Mouse (Mus musculus): ENCODE data around the gene Dkkl1. TPM values are rescaled to one million over a fixed set of nuclear protein-coding genes. Genes with fewer than 3 reads are reported as not detected.

The Dkkl1 gene
- polyA plus RNA-seq, 1 experiment from 2014 or later = 1.3 TPM

DNA sequence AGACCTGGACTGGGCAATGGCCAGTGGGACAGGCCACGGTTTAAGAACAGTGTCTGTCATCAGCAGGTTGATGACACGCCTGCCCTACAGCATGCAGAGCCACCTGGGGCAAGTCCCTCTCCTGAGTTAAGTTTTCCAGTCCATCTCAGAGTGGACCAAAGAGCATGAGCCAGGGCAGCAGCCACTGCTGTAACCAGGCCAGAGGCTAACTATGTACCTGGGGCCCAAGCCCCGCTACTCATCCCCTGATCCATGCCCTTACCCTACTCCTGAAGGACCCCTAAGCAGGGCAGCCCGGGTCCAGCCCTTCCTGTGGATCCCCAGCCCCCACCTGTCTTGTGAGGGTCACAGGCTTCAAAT is 15.8 kb downstream of the Dkkl1 start:
- Histone ChIP-seq H3K36me3 (ENCODE audit: insufficient read depth, low read length) (no peaks in the 10 kb centered on the region), H3K9me3 (replicated peaks; ENCODE audit: low read length) (no peaks in the 10 kb centered on the region), H3K9ac (ENCODE audit: low read depth, low read length) (no peak overlapping the region), H3K27me3 (ENCODE audit: insufficient read depth, low read length) (no peaks in the 10 kb centered on the region), H3K4me1 (replicated peaks; ENCODE audit: insufficient read depth, low read length) (peaks cover 10% of the 10 kb centered on the region), H3K4me2 (ENCODE audit: low read length) (no peak overlapping the region), H3K4me3 (replicated peaks; ENCODE audit: low read depth, low read length) (no peak overlapping the region), H3K27ac (no peak overlapping the region)
- 78% methylated on average over 4 of the region's 4 CpGs for WGBS
- ATAC-seq (replicated peaks; ENCODE audit: low FRiP score, low read depth) (no peak), DNase-seq (ENCODE audit: low spot score) (no peak)
- no peak for TF ChIP-seq CTCF (IDR thresholded peaks at IDR 0.05; ENCODE audit: low read depth)

DNA sequence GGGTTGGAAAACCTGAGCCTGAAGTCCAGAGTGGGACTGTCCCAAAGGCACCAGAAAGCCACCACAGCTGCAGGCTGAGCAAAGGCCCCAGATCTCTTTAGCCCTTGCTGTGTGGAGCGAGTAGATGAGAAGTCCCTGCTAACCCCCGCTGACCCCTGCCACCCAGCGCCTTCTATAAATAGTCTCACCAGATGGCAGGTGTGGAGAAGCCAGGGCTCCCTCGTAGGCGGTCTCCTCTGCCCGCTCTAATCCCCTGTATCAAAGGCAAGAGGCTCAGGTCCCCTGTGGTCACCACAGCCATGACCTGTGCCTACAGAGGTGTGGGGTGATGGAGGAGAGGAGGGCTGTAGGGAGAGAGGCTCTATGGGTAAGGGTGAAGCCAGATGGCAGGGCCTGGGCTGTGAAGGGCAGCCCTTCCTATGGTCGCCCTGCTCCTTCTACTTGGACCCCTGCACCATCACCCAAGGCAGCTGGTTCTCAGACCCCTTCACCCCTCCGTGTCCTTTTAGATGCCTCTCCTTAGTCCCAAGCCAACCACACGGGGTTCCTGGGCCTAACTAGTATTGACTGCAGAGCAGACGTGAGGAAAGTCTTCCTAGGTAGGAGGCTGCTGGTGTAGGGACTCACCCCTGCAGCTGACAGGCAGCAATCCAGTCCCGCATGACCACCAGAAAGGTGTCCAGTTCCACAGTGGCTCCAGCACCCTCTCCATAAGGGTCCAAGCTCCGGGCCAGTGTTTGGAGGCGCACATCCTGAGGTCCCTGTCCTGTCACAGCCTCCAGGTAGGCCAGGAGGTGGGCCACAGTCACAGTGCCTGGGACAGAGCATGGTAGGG is 16.4 kb downstream of the Dkkl1 start:
- Histone ChIP-seq H3K36me3 (ENCODE audit: insufficient read depth, low read length) (no peaks in the 10 kb centered on the region), H3K27ac (no peak overlapping the region), H3K27me3 (ENCODE audit: insufficient read depth, low read length) (0 out of 2 replicates have a peak, but pooled peaks cover 3% of the 10 kb centered on the region), H3K9ac (ENCODE audit: low read depth, low read length) (no peak overlapping the region), H3K4me1 (replicated peaks; ENCODE audit: insufficient read depth, low read length) (peaks cover 11% of the 10 kb centered on the region), H3K4me3 (replicated peaks; ENCODE audit: low read depth, low read length) (no peak overlapping the region), H3K9me3 (replicated peaks; ENCODE audit: low read length) (no peaks in the 10 kb centered on the region), H3K4me2 (ENCODE audit: low read length) (no peak overlapping the region)
- no peak for ATAC-seq (replicated peaks; ENCODE audit: low FRiP score, low read depth)
- WGBS = 61% methylated on average over 13 of the region's 13 CpGs
- no peak for TF ChIP-seq CTCF (IDR thresholded peaks at IDR 0.05; ENCODE audit: low read depth)
- no peak for DNase-seq (ENCODE audit: low spot score)

- WGBS = 70% methylated on average over 17 of the region's 17 CpGs
- no peak for DNase-seq (ENCODE audit: low spot score)
- ATAC-seq (replicated peaks; ENCODE audit: low FRiP score, low read depth) = no peak
- Histone ChIP-seq H3K4me1 (replicated peaks; ENCODE audit: insufficient read depth, low read length) (peaks cover 11% of the 10 kb centered on the region), H3K27me3 (ENCODE audit: insufficient read depth, low read length) (0 out of 2 replicates have a peak, but pooled peaks cover 3% of the 10 kb centered on the region), H3K9ac (ENCODE audit: low read depth, low read length) (no peak overlapping the region), H3K9me3 (replicated peaks; ENCODE audit: low read length) (no peaks in the 10 kb centered on the region), H3K4me2 (ENCODE audit: low read length) (no peak overlapping the region), H3K27ac (no peak overlapping the region), H3K36me3 (ENCODE audit: insufficient read depth, low read length) (no peaks in the 10 kb centered on the region), H3K4me3 (replicated peaks; ENCODE audit: low read depth, low read length) (no peak overlapping the region)
- no peak for TF ChIP-seq CTCF (IDR thresholded peaks at IDR 0.05; ENCODE audit: low read depth)
Observed at GRCm38 (mm10) chr7:45193871-45194785, 17.8 kb downstream of the Dkkl1 start.

GRCm38 (mm10) chr7:45193406-45193805 is 18.5 kb downstream of the Dkkl1 start:
- no peaks in the 10 kb centered on the region for H3K9me3 ChIP-seq (replicated peaks; ENCODE audit: low read length)
- DNase-seq (ENCODE audit: low spot score) (no peak), ATAC-seq (replicated peaks; ENCODE audit: low FRiP score, low read depth) (no peak)
- no peak overlapping the region for H3K27ac ChIP-seq
- no peak overlapping the region for H3K4me3 ChIP-seq (replicated peaks; ENCODE audit: low read depth, low read length)
- peaks cover 11% of the 10 kb centered on the region for H3K4me1 ChIP-seq (replicated peaks; ENCODE audit: insufficient read depth, low read length)
- H3K36me3 ChIP-seq (ENCODE audit: insufficient read depth, low read length) = no peaks in the 10 kb centered on the region
- H3K27me3 ChIP-seq (ENCODE audit: insufficient read depth, low read length) = 0 out of 2 replicates have a peak, but pooled peaks cover 3% of the 10 kb centered on the region
- no peak overlapping the region for H3K9ac ChIP-seq (ENCODE audit: low read depth, low read length)
- peak; percentile 38; the same call in 1 of the 2 replicates for TF ChIP-seq CTCF (IDR thresholded peaks at IDR 0.05; ENCODE audit: low read depth)
- H3K4me2 ChIP-seq (ENCODE audit: low read length) = no peak overlapping the region
- 53% methylated on average over 5 of the region's 5 CpGs for WGBS

DNA sequence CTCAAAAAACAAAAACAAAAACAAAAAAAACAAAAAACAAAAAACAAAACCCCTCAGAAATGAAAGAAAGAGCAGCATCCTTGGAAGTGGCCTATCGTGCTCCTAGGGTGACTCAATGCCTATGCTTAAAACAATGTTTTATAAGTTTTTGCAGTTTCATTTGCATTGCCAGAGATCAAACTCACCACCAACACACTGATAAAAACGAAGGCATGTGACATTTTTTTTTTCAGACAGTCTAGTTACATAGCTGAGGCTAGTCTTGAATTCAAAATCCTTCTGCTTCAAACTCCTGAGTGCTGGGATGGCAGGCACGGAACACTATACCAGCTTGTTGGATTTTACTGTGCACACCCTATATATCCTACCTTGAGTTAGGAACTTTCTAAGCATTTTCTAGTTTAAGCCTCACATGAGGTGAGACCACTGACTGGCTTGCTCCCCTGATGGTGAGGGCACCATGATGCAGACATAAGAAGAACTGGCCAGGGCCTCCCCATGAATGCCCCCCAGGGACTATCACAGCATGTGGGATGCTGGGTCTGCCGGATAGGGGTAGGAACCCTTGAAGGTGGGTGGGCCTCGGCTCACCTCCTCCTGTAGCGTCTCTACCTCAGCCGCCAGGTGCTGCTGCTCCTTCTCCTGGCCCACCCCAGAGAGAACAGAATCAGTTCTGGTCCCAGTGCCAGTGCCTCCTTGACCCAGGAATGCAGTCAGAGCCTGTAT is 19.2 kb downstream of the Dkkl1 start:
- H3K4me3 ChIP-seq (replicated peaks; ENCODE audit: low read depth, low read length) = no peak overlapping the region
- TF ChIP-seq CTCF (IDR thresholded peaks at IDR 0.05; ENCODE audit: low read depth) = no peak
- no peak overlapping the region for H3K4me2 ChIP-seq (ENCODE audit: low read length)
- H3K27ac ChIP-seq = no peak overlapping the region
- H3K9ac ChIP-seq (ENCODE audit: low read depth, low read length) = no peak overlapping the region
- ATAC-seq (replicated peaks; ENCODE audit: low FRiP score, low read depth) (no peak), DNase-seq (ENCODE audit: low spot score) (no peak)
- 84% methylated on average over 7 of the region's 7 CpGs for WGBS
- no peaks in the 10 kb centered on the region for H3K36me3 ChIP-seq (ENCODE audit: insufficient read depth, low read length)
- peaks cover 11% of the 10 kb centered on the region for H3K4me1 ChIP-seq (replicated peaks; ENCODE audit: insufficient read depth, low read length)
- 0 out of 2 replicates have a peak, but pooled peaks cover 3% of the 10 kb centered on the region for H3K27me3 ChIP-seq (ENCODE audit: insufficient read depth, low read length)
- H3K9me3 ChIP-seq (replicated peaks; ENCODE audit: low read length) = no peaks in the 10 kb centered on the region
